Comparison of ENCODE assay signal across 18 mouse cellular contexts in genomic region chr17:48613491-48613890, GRCm38 (mm10).
DNase-seq lines count a peak whose midpoint lies in the region; ATAC-seq and TF ChIP-seq lines count a peak whose summit lies in the region.
"Had no signal": no experiment of that assay in that cellular context is flagged by ENCODE, and none has a peak within 500 bp of the region (broad histone marks: within the 10 kb centered on the region; RNA-seq: fewer than 3 reads in every experiment).

No protein-coding gene starts in this region.

- ATAC-seq in CD4-positive, CD25-positive, alpha-beta regulatory T cell, adult 4 months, result no peak
- ATAC-seq in hindbrain, postnatal 0 days, result no peak
- ATAC-seq in hindbrain, embryonic 13.5 days (ENCODE audit: low FRiP score), result no peak
- no peak for ATAC-seq in lung, embryonic 14.5 days (ENCODE audit: insufficient read depth)
- ATAC-seq in megakaryocyte-erythroid progenitor cell, adult 5-6 weeks (replicated peaks; ENCODE audit: low FRiP score, low TSS enrichment, poor library complexity, severe bottlenecking), result 0 out of 2 replicates have a peak, but pooled peaks have one; percentile 39

- no peak overlapping the region for H3K4me3 ChIP-seq in hindbrain, postnatal 0 days (ENCODE audit: low read length)
- H3K4me3 ChIP-seq in hindbrain, embryonic 13.5 days, result no peak overlapping the region
- no peak overlapping the region for H3K4me3 ChIP-seq in lung, embryonic 14.5 days (ENCODE audit: low read depth, low read length)
- H3K4me3 ChIP-seq: erythroblast, embryonic 14.5 days; heart, embryonic 15.5 days; limb, embryonic 13.5 days; myocyte had no signal

- H3K36me3 ChIP-seq in hindbrain, postnatal 0 days (ENCODE audit: insufficient read depth, low read length), result no peaks in the 10 kb centered on the region
- no peaks in the 10 kb centered on the region; the same call in 1 of the 2 replicates for H3K36me3 ChIP-seq in hindbrain, embryonic 13.5 days
- no peaks in the 10 kb centered on the region for H3K36me3 ChIP-seq in lung, embryonic 14.5 days (ENCODE audit: insufficient read depth)
- H3K36me3 ChIP-seq: heart, embryonic 15.5 days; limb, embryonic 13.5 days had no signal

- DNase-seq in CD4-positive, CD25-positive, alpha-beta regulatory T cell, adult 2 months (ENCODE audit: low read depth, low spot score), result peak; percentile 12
- DNase-seq in hindbrain, postnatal 0 days (ENCODE audit: low spot score), result no peak
- no peak for DNase-seq in lung, embryonic 14.5 days
- DNase-seq in lung, postnatal 36 days, result no peak
- DNase-seq in thymus, postnatal 0 days (ENCODE audit: low spot score), result no peak
- DNase-seq: adrenal gland, postnatal 25 days; cerebellum, postnatal 14 days; gastrocnemius, postnatal 36 days; kidney, adult 9 months; lung, postnatal 10 days; thymus, postnatal 25 days had no signal

- no peaks in the 10 kb centered on the region for H3K4me1 ChIP-seq in hindbrain, postnatal 0 days (ENCODE audit: insufficient read depth, low read length)
- H3K4me1 ChIP-seq in hindbrain, embryonic 13.5 days (replicated peaks), result 0 out of 2 replicates have a peak, but pooled peaks cover 3% of the 10 kb centered on the region
- no peaks in the 10 kb centered on the region for H3K4me1 ChIP-seq in lung, embryonic 14.5 days (ENCODE audit: insufficient read depth)
- H3K4me1 ChIP-seq: heart, embryonic 15.5 days; limb, embryonic 13.5 days had no signal

- 90% methylated on average over 5 of the region's 5 CpGs for WGBS in hindbrain, postnatal 0 days
- WGBS in hindbrain, embryonic 13.5 days, result 92% methylated on average over 5 of the region's 5 CpGs
- 92% methylated on average over 5 of the region's 5 CpGs for WGBS in lung, embryonic 14.5 days

- TF ChIP-seq CTCF in hindbrain, postnatal 0 days (IDR thresholded peaks at IDR 0.05; ENCODE audit: low read depth), result peak; percentile 36
- TF ChIP-seq CTCF in lung, embryonic 14.5 days (IDR thresholded peaks at IDR 0.05; ENCODE audit: low read depth), result peak; percentile 36

- H3K4me2 ChIP-seq in hindbrain, postnatal 0 days (ENCODE audit: low read depth, low read length), result no peak overlapping the region
- H3K4me2 ChIP-seq in hindbrain, embryonic 13.5 days, result no peak overlapping the region
- no peak overlapping the region for H3K4me2 ChIP-seq in lung, embryonic 14.5 days
- H3K4me2 ChIP-seq: heart, embryonic 15.5 days; limb, embryonic 13.5 days had no signal

- no peak overlapping the region for H3K27ac ChIP-seq in hindbrain, postnatal 0 days
- no peak overlapping the region for H3K27ac ChIP-seq in hindbrain, embryonic 13.5 days
- H3K27ac ChIP-seq in lung, embryonic 14.5 days (ENCODE audit: low read depth), result no peak overlapping the region
- H3K27ac ChIP-seq: heart, embryonic 15.5 days; limb, embryonic 13.5 days had no signal

- no peaks in the 10 kb centered on the region for H3K27me3 ChIP-seq in hindbrain, postnatal 0 days (ENCODE audit: insufficient read depth, low read length)
- H3K27me3 ChIP-seq in hindbrain, embryonic 13.5 days, result no peaks in the 10 kb centered on the region
- no peaks in the 10 kb centered on the region for H3K27me3 ChIP-seq in lung, embryonic 14.5 days (ENCODE audit: insufficient read depth, low read length)
- H3K27me3 ChIP-seq: heart, embryonic 15.5 days; limb, embryonic 13.5 days had no signal

- H3K9ac ChIP-seq in hindbrain, postnatal 0 days (replicated peaks; ENCODE audit: low read length), result no peak overlapping the region
- H3K9ac ChIP-seq in hindbrain, embryonic 13.5 days, result no peak overlapping the region
- H3K9ac ChIP-seq in lung, embryonic 14.5 days, result no peak overlapping the region
- H3K9ac ChIP-seq: heart, embryonic 15.5 days; limb, embryonic 13.5 days had no signal

- no peaks in the 10 kb centered on the region for H3K9me3 ChIP-seq in hindbrain, postnatal 0 days (ENCODE audit: low read length)
- H3K9me3 ChIP-seq in hindbrain, embryonic 13.5 days, result 0 out of 2 replicates have a peak, but pooled peaks cover 7% of the 10 kb centered on the region
- H3K9me3 ChIP-seq in lung, embryonic 14.5 days (ENCODE audit: low read depth, low read length), result no peaks in the 10 kb centered on the region
- H3K9me3 ChIP-seq: heart, embryonic 15.5 days; limb, embryonic 13.5 days had no signal
